Mouse (Mus musculus): ENCODE measurements around the gene Naa38. TPM values are rescaled to one million over a fixed set of nuclear protein-coding genes. Genes with fewer than 3 reads are reported as not detected.

The Naa38 gene
- polyA plus RNA-seq, 1 experiment from 2014 or later, result 127 TPM

GRCm38 (mm10) chr11:69367616-69368355 is 27.5 kb upstream of the Naa38 start:
- Histone ChIP-seq H3K27me3 (no peaks in the 10 kb centered on the region), H3K4me1 (peaks cover 64% of the 10 kb centered on the region), H3K4me3 (peak overlapping the region; percentile 87), H3K9me3 (0 out of 2 replicates have a peak, but pooled peaks cover 3% of the 10 kb centered on the region), H3K4me2 (replicated peaks) (peak overlapping the region; percentile 98), H3K9ac (peak overlapping the region; percentile 100), H3K27ac (peak overlapping the region; percentile 100), H3K36me3 (peaks cover 25% of the 10 kb centered on the region)
- 0 out of 2 replicates have a peak, but pooled peaks have one; percentile 3 for ATAC-seq (ENCODE audit: low FRiP score, low read depth)
- under 1% methylated on average over 22 of the region's 22 CpGs for WGBS

- Histone ChIP-seq H3K27me3 (no peaks in the 10 kb centered on the region), H3K4me2 (replicated peaks) (peak overlapping the region; percentile 98), H3K36me3 (peaks cover 25% of the 10 kb centered on the region), H3K27ac (peak overlapping the region; percentile 100), H3K4me1 (peaks cover 56% of the 10 kb centered on the region), H3K9ac (peak overlapping the region; percentile 100), H3K4me3 (peak overlapping the region; percentile 87), H3K9me3 (no peaks in the 10 kb centered on the region)
- ATAC-seq (ENCODE audit: low FRiP score, low read depth), result no peak
- under 1% methylated on average over 45 of the region's 106 CpGs for WGBS
Measured at GRCm38 (mm10) chr11:69368356-69369214, 26.7 kb upstream of the Naa38 start.

- Histone ChIP-seq H3K27me3 (no peaks in the 10 kb centered on the region), H3K9ac (peak within 1 kb of the TSS; percentile 100), H3K4me2 (replicated peaks) (peak within 1 kb of the TSS; percentile 98), H3K4me1 (peaks cover 48% of the 10 kb centered on the region), H3K4me3 (peak within 1 kb of the TSS; percentile 87), H3K36me3 (peaks cover 19% of the 10 kb centered on the region), H3K9me3 (no peaks in the 10 kb centered on the region), H3K27ac (peak within 1 kb of the TSS; percentile 100)
- ATAC-seq (ENCODE audit: low FRiP score, low read depth), result no peak
- WGBS, result 2% methylated on average over 21 of the region's 34 CpGs
Measured at GRCm38 (mm10) chr11:69369215-69369989, 25.9 kb upstream of the Naa38 start, which contains the start of gene Chd3. Gene Chd3, minus strand, starts transcription at chr11:69369406.

- H3K4me1 ChIP-seq, result peaks cover 40% of the 10 kb centered on the region
Measured at GRCm38 (mm10) chr11:69369990-69370816, 25.1 kb upstream of the Naa38 start.

GRCm38 (mm10) chr11:69370817-69371215 is 24.5 kb upstream of the Naa38 start:
- peaks cover 34% of the 10 kb centered on the region for H3K4me1 ChIP-seq
- H3K9me3 ChIP-seq, result no peaks in the 10 kb centered on the region
- H3K4me3 ChIP-seq, result peak overlapping the region; percentile 17; the same call in 1 of the 2 replicates
- peak overlapping the region; percentile 47 for H3K4me2 ChIP-seq (replicated peaks)
- no peaks in the 10 kb centered on the region for H3K27me3 ChIP-seq
- ATAC-seq (ENCODE audit: low FRiP score, low read depth), result no peak
- H3K27ac ChIP-seq, result peak overlapping the region; percentile 81
- 37% methylated on average over 9 of the region's 9 CpGs for WGBS
- H3K36me3 ChIP-seq, result peaks cover 21% of the 10 kb centered on the region
- H3K9ac ChIP-seq, result peak overlapping the region; percentile 43

More at GRCm38 (mm10) chr11:69369990-69370816, 25.1 kb upstream of the Naa38 start:
- no peaks in the 10 kb centered on the region for H3K9me3 ChIP-seq
- H3K4me3 ChIP-seq, result peak overlapping the region; percentile 87
- peak overlapping the region; percentile 100 for H3K9ac ChIP-seq
- 38% methylated on average over 2 of the region's 2 CpGs for WGBS
- H3K4me2 ChIP-seq (replicated peaks), result peak overlapping the region; percentile 98
- peaks cover 18% of the 10 kb centered on the region for H3K36me3 ChIP-seq
- H3K27ac ChIP-seq, result peak overlapping the region; percentile 100
- no peak for ATAC-seq (ENCODE audit: low FRiP score, low read depth)
- H3K27me3 ChIP-seq, result no peaks in the 10 kb centered on the region

- Histone ChIP-seq H3K4me3 (no peak overlapping the region), H3K27me3 (no peaks in the 10 kb centered on the region), H3K36me3 (peaks cover 28% of the 10 kb centered on the region), H3K4me1 (peaks cover 30% of the 10 kb centered on the region), H3K27ac (peak overlapping the region; percentile 61; the same call in 1 of the 2 replicates), H3K9ac (peak overlapping the region; percentile 14; the same call in 1 of the 2 replicates), H3K9me3 (no peaks in the 10 kb centered on the region), H3K4me2 (replicated peaks) (peak overlapping the region; percentile 47)
- no peak for ATAC-seq (ENCODE audit: low FRiP score, low read depth)
- WGBS, result 54% methylated on average over 12 of the region's 12 CpGs
Measured at GRCm38 (mm10) chr11:69371601-69372000, 23.7 kb upstream of the Naa38 start.

GRCm38 (mm10) chr11:69372056-69372779 is 23.1 kb upstream of the Naa38 start:
- Histone ChIP-seq H3K4me2 (replicated peaks) (peak overlapping the region; percentile 47), H3K4me3 (no peak overlapping the region), H3K27ac (peak overlapping the region; percentile 61; the same call in 1 of the 2 replicates), H3K4me1 (peaks cover 30% of the 10 kb centered on the region), H3K36me3 (peaks cover 34% of the 10 kb centered on the region), H3K9ac (peak overlapping the region; percentile 14; the same call in 1 of the 2 replicates), H3K27me3 (no peaks in the 10 kb centered on the region), H3K9me3 (no peaks in the 10 kb centered on the region)
- ATAC-seq (ENCODE audit: low FRiP score, low read depth), result no peak
- WGBS, result 58% methylated on average over 12 of the region's 12 CpGs

GRCm38 (mm10) chr11:69372780-69373170 is 22.5 kb upstream of the Naa38 start:
- WGBS, result 64% methylated on average over 3 of the region's 3 CpGs
- H3K27ac ChIP-seq, result 0 out of 2 replicates have a peak overlapping the region, but pooled peaks have one; percentile 61
- H3K27me3 ChIP-seq, result no peaks in the 10 kb centered on the region
- H3K4me3 ChIP-seq, result no peak overlapping the region
- H3K36me3 ChIP-seq, result peaks cover 39% of the 10 kb centered on the region
- H3K4me2 ChIP-seq (replicated peaks), result no peak overlapping the region
- no peak overlapping the region for H3K9ac ChIP-seq
- H3K9me3 ChIP-seq, result no peaks in the 10 kb centered on the region
- peaks cover 29% of the 10 kb centered on the region for H3K4me1 ChIP-seq
- no peak for ATAC-seq (ENCODE audit: low FRiP score, low read depth)

- no peak for ATAC-seq (ENCODE audit: low FRiP score, low read depth)
- H3K4me1 ChIP-seq, result peaks cover 27% of the 10 kb centered on the region
- H3K36me3 ChIP-seq, result peaks cover 43% of the 10 kb centered on the region
- no peak overlapping the region for H3K4me3 ChIP-seq
- WGBS, result 91% methylated on average over 16 of the region's 16 CpGs
- no peaks in the 10 kb centered on the region for H3K27me3 ChIP-seq
- no peak overlapping the region for H3K4me2 ChIP-seq (replicated peaks)
- H3K9ac ChIP-seq, result no peak overlapping the region
- no peak overlapping the region for H3K27ac ChIP-seq
- H3K9me3 ChIP-seq, result no peaks in the 10 kb centered on the region
Measured at GRCm38 (mm10) chr11:69373223-69373965, 21.9 kb upstream of the Naa38 start.

- WGBS, result 87% methylated on average over 4 of the region's 4 CpGs
- no peak overlapping the region for H3K4me3 ChIP-seq
- peaks cover 20% of the 10 kb centered on the region for H3K4me1 ChIP-seq
- no peak overlapping the region for H3K9ac ChIP-seq
- H3K27me3 ChIP-seq, result no peaks in the 10 kb centered on the region
- H3K27ac ChIP-seq, result no peak overlapping the region
- H3K36me3 ChIP-seq, result peaks cover 47% of the 10 kb centered on the region
- H3K9me3 ChIP-seq, result no peaks in the 10 kb centered on the region
- H3K4me2 ChIP-seq (replicated peaks), result no peak overlapping the region
- no peak for ATAC-seq (ENCODE audit: low FRiP score, low read depth)
Measured at GRCm38 (mm10) chr11:69375646-69376045, 19.6 kb upstream of the Naa38 start.

Data from limb, embryonic 13.5 days (tissue).